Mouse (Mus musculus) testis, adult 2 months (tissue): ENCODE measurements around the gene Snrpg. TPM values are rescaled to one million over a fixed set of nuclear protein-coding genes. Genes with fewer than 3 reads are reported as not detected.

ENCODE experiments used
- H3K27ac ChIP-seq: fragments of 200-500 bp; 2 replicates; pipeline ENCODE4 v1.5.1; 2012; ENCODE audit warnings: low read depth, low read length; ENCODE audit not compliant: control insufficient read depth, insufficient read depth
- H3K27me3 ChIP-seq: fragments of 200-500 bp; 2 replicates; pipeline ENCODE4 v1.6.1; 2012; ENCODE audit warnings: mild to moderate bottlenecking, low read length, moderate library complexity; ENCODE audit not compliant: control insufficient read depth, insufficient read depth
- H3K36me3 ChIP-seq: fragments of 200-500 bp; 2 replicates; pipeline ENCODE4 v1.6.1; 2012; ENCODE audit warnings: mild to moderate bottlenecking, low read length; ENCODE audit not compliant: control insufficient read depth, insufficient read depth
- H3K4me1 ChIP-seq: fragments of 200-500 bp; 2 replicates; pipeline ENCODE4 v1.6.1; 2012; ENCODE audit warnings: low read length; ENCODE audit not compliant: control insufficient read depth, insufficient read depth
- H3K4me3 ChIP-seq: fragments of 200-500 bp; 2 replicates; pipeline ENCODE4 v1.5.1; 2012; ENCODE audit warnings: low read depth, mild to moderate bottlenecking, low read length, moderate library complexity, mixed read lengths; ENCODE audit not compliant: control insufficient read depth
- CTCF ChIP-seq: fragments of 200-500 bp; IDR thresholded peaks from 2 replicates; pipeline ENCODE4 v1.5.1; 2012; ENCODE audit warnings: low read depth, mild to moderate bottlenecking, inconsistent platforms, low read length, moderate library complexity; ENCODE audit not compliant: control insufficient read depth, insufficient read depth, insufficient replicate concordance
- POLR2A ChIP-seq: fragments of 200-500 bp; IDR thresholded peaks from 2 replicates; pipeline ENCODE4 v1.6.1; 2012; ENCODE audit warnings: low read depth, mild to moderate bottlenecking, inconsistent platforms, low read length, moderate library complexity; ENCODE audit not compliant: control insufficient read depth
- polyA plus RNA-seq: library from polyadenylated mRNA; depleted of rRNA; stranded (reverse); fragments of >200 nt; gene quantifications from 2 replicates; pipeline ENCODE4 v1.2.3, GENCODE M21; 2012

Snrpg gene
- polyA plus RNA-seq, 1 experiment: 68.3 TPM

GRCm38 (mm10) chr6:86394078-86394720 lies 23.1 kb downstream of the Snrpg start:
- no peaks in the 10 kb centered on the region for H3K36me3 ChIP-seq
- no peaks in the 10 kb centered on the region for H3K27me3 ChIP-seq
- TF ChIP-seq POLR2A (no peak), CTCF (no peak)
- no peak overlapping the region for H3K4me3 ChIP-seq
- peaks cover 5% of the 10 kb centered on the region for H3K4me1 ChIP-seq
- no peak overlapping the region for H3K27ac ChIP-seq

- H3K27ac ChIP-seq: no peak overlapping the region
- TF ChIP-seq POLR2A: no peak
- no peak overlapping the region for H3K4me3 ChIP-seq
- H3K4me1 ChIP-seq: peaks cover 5% of the 10 kb centered on the region
- no peaks in the 10 kb centered on the region for H3K36me3 ChIP-seq
- H3K27me3 ChIP-seq: no peaks in the 10 kb centered on the region
Measured at GRCm38 (mm10) chr6:86395021-86395420, 23.9 kb downstream of the Snrpg start.

- TF ChIP-seq CTCF (no peak), POLR2A (no peak)
- no peaks in the 10 kb centered on the region for H3K27me3 ChIP-seq
- peaks cover 5% of the 10 kb centered on the region for H3K4me1 ChIP-seq
- peak overlapping the region; percentile 88; the same call in 1 of the 2 replicates for H3K4me3 ChIP-seq
- H3K27ac ChIP-seq: no peak overlapping the region
- H3K36me3 ChIP-seq: no peaks in the 10 kb centered on the region
Measured at GRCm38 (mm10) chr6:86395969-86396368, 24.9 kb downstream of the Snrpg start.

- H3K4me1 ChIP-seq: peaks cover 5% of the 10 kb centered on the region
- no peaks in the 10 kb centered on the region for H3K36me3 ChIP-seq
- peak within 1 kb of the TSS; percentile 28; the same call in 1 of the 2 replicates for H3K27ac ChIP-seq
- TF ChIP-seq CTCF (no peak), POLR2A (peak; percentile 76)
- H3K27me3 ChIP-seq: no peaks in the 10 kb centered on the region
- H3K4me3 ChIP-seq: peak within 1 kb of the TSS; percentile 88
Measured at GRCm38 (mm10) chr6:86396581-86397256, 25.6 kb downstream of the Snrpg start, which contains the start of gene Pcyox1. Gene Pcyox1, minus strand, starts transcription at chr6:86397154.

GRCm38 (mm10) chr6:86397257-86397980 lies 26.3 kb downstream of the Snrpg start:
- Histone ChIP-seq H3K27ac (peak overlapping the region; percentile 28; the same call in 1 of the 2 replicates), H3K4me1 (peaks cover 5% of the 10 kb centered on the region), H3K27me3 (no peaks in the 10 kb centered on the region), H3K4me3 (peak overlapping the region; percentile 88), H3K36me3 (no peaks in the 10 kb centered on the region)
- TF ChIP-seq CTCF: no peak
- no peak for TF ChIP-seq POLR2A

- H3K36me3 ChIP-seq: no peaks in the 10 kb centered on the region
- no peaks in the 10 kb centered on the region for H3K27me3 ChIP-seq
- no peak overlapping the region for H3K27ac ChIP-seq
- peaks cover 5% of the 10 kb centered on the region for H3K4me1 ChIP-seq
- H3K4me3 ChIP-seq: no peak overlapping the region
- TF ChIP-seq POLR2A (no peak), CTCF (no peak)
Measured at GRCm38 (mm10) chr6:86398986-86399385, 27.9 kb downstream of the Snrpg start.

- no peak overlapping the region for H3K27ac ChIP-seq
- H3K4me1 ChIP-seq: peaks cover 5% of the 10 kb centered on the region
- H3K36me3 ChIP-seq: no peaks in the 10 kb centered on the region
- no peaks in the 10 kb centered on the region for H3K27me3 ChIP-seq
- no peak overlapping the region for H3K4me3 ChIP-seq
- TF ChIP-seq CTCF (no peak), POLR2A (no peak)
Measured at GRCm38 (mm10) chr6:86399995-86400394, 28.9 kb downstream of the Snrpg start.
